Mouse (Mus musculus) brown adipose tissue, adult 24 weeks (tissue): ENCODE measurements around the gene Slc25a28. TPM values are rescaled to one million over a fixed set of nuclear protein-coding genes. Genes with fewer than 3 reads are reported as not detected.

Experiments used
- H3K27ac ChIP-seq: fragments of 200-500 bp; replicated peaks from 2 replicates; pipeline ENCODE4 v1.5.1; 2012; ENCODE audit warnings: low read depth, mild to moderate bottlenecking, low read length
- H3K4me1 ChIP-seq: fragments of 200-500 bp; 2 replicates; pipeline ENCODE4 v1.6.1; 2012; ENCODE audit warnings: low read length, mixed read lengths; ENCODE audit not compliant: control insufficient read depth, insufficient read depth, insufficient read length
- H3K4me3 ChIP-seq: fragments of 200-500 bp; 2 replicates; pipeline ENCODE4 v1.5.1; 2012; ENCODE audit warnings: low read depth, mild to moderate bottlenecking, low read length, moderate library complexity; ENCODE audit not compliant: insufficient read depth
- polyA plus RNA-seq: library from polyadenylated mRNA; stranded (reverse); fragments of >200 nt; gene quantifications from 2 replicates; pipeline ENCODE4 v1.2.4, GENCODE M21; 2012; ENCODE audit not compliant: missing spikeins, insufficient read depth, insufficient read length

The Slc25a28 gene
- polyA plus RNA-seq, 1 experiment, result 35.6 TPM

GRCm38 (mm10) chr19:43629088-43629487 lies 45.6 kb downstream of the Slc25a28 start:
- Histone ChIP-seq H3K4me3 (no peak overlapping the region), H3K27ac (no peak overlapping the region), H3K4me1 (no peaks in the 10 kb centered on the region)

DNA sequence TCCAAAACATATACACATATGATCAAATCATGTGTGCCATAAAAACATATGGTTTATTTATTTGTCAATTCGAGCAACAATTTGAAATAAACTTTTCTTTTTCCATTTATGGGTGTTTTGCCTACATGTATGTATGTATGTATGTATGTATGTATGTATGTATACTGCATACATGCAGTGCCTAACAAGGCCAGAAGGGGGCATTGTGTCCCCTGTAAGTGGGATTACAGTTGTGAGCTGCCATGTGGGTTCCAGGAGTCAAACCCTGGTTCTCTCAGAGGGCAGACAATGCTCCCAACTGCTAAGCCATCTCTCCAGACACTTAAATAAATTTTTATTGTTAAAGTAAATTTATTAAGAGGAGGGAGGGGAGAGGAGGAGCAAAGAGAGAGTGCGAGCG lies 47.3 kb downstream of the Slc25a28 start:
- no peaks in the 10 kb centered on the region for H3K4me1 ChIP-seq
- no peak overlapping the region for H3K27ac ChIP-seq
- H3K4me3 ChIP-seq, result no peak overlapping the region

GRCm38 (mm10) chr19:43626160-43626559 lies 48.5 kb downstream of the Slc25a28 start:
- no peaks in the 10 kb centered on the region for H3K4me1 ChIP-seq
- H3K27ac ChIP-seq, result no peak overlapping the region
- no peak overlapping the region for H3K4me3 ChIP-seq

DNA sequence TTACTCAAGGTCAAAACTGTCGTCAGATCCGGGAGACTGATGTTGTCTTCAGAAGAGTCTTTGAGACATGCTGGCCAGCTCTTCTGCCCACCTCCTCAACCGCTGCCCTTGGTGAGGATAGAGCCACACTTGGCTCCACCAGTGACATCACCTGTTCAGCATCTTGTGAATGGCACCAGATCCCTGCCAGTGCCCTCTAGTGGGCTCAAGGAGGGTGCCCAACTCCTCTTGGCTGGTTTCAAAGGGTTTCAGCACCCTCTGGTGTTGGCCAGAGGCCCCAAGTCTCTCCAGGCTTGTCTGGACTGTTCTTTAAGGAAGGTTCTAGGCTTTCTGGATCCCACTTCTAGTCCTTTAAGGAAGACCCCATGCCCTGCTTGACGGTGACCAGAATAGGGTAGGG lies 50.8 kb downstream of the Slc25a28 start:
- Histone ChIP-seq H3K4me1 (no peaks in the 10 kb centered on the region), H3K27ac (no peak overlapping the region), H3K4me3 (no peak overlapping the region)

DNA sequence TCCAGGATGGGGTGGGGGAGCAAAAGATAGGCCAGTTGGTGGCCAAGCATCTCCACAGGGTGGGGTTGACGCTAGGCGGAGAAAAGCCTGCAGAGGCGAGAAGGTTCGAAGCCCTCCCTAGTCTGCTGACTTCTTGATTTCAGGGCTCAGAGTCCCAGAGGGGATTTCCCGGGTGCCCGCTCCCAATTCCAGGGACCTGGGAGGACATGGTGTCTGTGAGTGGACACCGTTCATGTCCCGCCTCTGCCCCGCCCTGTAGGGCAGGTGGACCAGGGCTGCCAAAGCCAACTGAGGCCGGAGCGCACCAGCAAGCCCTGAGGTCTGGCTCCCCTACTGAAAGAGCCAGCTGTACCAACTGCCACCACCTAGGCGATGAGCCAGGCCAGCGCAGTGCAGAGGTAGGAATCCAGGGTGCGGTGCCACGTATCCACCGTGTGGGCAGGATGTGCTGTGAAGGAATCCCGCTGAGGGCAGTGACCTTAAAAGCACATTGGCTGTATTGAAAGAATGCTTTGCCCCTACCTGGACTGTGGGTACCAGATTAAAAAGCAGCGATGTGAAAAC lies 54.7 kb downstream of the Slc25a28 start:
- H3K27ac ChIP-seq, result no peak overlapping the region
- no peak overlapping the region for H3K4me3 ChIP-seq
- 0 out of 2 replicates have a peak, but pooled peaks cover 1% of the 10 kb centered on the region for H3K4me1 ChIP-seq

- H3K4me1 ChIP-seq, result 0 out of 2 replicates have a peak, but pooled peaks cover 4% of the 10 kb centered on the region
- H3K27ac ChIP-seq, result no peak overlapping the region
- no peak overlapping the region for H3K4me3 ChIP-seq
Observed at GRCm38 (mm10) chr19:43618505-43619030, 56.1 kb downstream of the Slc25a28 start.

- H3K27ac ChIP-seq, result no peak overlapping the region
Observed at GRCm38 (mm10) chr19:43617761-43618349, 56.8 kb downstream of the Slc25a28 start.

DNA sequence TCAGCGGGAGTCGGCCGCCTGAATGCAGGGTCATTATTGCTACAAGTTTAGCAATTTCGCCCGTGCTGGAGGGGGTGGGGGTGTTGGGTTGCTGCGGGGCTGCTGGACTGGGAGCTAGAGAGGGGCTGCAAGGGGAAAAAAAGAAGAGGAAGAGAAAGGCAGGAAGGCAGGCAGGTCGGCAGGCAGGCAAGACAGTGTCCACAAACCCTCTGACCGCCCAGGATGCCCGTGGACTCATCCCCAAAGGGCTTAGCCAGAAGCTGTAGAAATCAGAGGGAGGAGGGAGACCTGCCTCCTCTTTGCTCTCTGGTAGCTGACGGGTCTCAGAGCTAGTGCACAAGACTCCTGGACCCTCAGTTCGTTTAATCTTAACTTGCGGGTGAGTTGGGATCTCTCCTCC lies 57.8 kb downstream of the Slc25a28 start:
- Histone ChIP-seq H3K4me1 (0 out of 2 replicates have a peak, but pooled peaks cover 4% of the 10 kb centered on the region), H3K27ac (no peak overlapping the region), H3K4me3 (no peak overlapping the region)

More at GRCm38 (mm10) chr19:43617761-43618349, 56.8 kb downstream of the Slc25a28 start:
- Histone ChIP-seq H3K4me3 (no peak overlapping the region), H3K4me1 (0 out of 2 replicates have a peak, but pooled peaks cover 4% of the 10 kb centered on the region)

DNA sequence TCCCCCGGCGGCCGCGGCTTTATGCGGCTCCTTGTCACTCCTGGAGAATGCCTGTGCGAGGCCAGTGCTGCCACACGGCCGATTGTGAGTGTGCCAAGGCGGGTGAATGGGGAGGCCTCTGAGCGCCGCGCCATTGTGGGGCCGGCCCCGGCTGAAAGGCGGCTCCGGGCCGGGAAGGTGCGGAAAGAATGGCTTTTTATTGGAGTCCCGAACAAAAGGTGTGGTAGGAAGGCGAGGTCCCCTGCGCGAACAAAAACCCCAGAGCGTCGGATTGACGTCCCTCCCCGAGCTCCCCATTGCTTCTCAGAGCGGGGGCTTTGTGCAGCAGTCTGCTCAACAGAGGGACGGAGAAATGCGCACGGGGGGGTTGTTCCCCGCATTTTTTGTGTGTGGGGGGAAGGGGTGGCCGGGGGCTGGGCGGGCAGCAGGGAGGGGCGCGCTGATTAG lies 58.2 kb downstream of the Slc25a28 start:
- Histone ChIP-seq H3K27ac (no peak overlapping the region), H3K4me1 (0 out of 2 replicates have a peak, but pooled peaks cover 4% of the 10 kb centered on the region), H3K4me3 (no peak overlapping the region; the same call in 1 of the 2 replicates)

GRCm38 (mm10) chr19:43615571-43616414 lies 58.9 kb downstream of the Slc25a28 start:
- peak overlapping the region; percentile 5 for H3K4me3 ChIP-seq
- H3K4me1 ChIP-seq, result 0 out of 2 replicates have a peak, but pooled peaks cover 4% of the 10 kb centered on the region
- no peak overlapping the region for H3K27ac ChIP-seq

- Histone ChIP-seq H3K4me3 (peak overlapping the region; percentile 23), H3K27ac (no peak overlapping the region), H3K4me1 (0 out of 2 replicates have a peak, but pooled peaks cover 4% of the 10 kb centered on the region)
Observed at GRCm38 (mm10) chr19:43615074-43615445, 59.6 kb downstream of the Slc25a28 start.

- no peak overlapping the region for H3K27ac ChIP-seq
- peak overlapping the region; percentile 23 for H3K4me3 ChIP-seq
- H3K4me1 ChIP-seq, result 0 out of 2 replicates have a peak, but pooled peaks cover 4% of the 10 kb centered on the region
Observed at GRCm38 (mm10) chr19:43614341-43615073, 60.2 kb downstream of the Slc25a28 start.
